Mouse (Mus musculus) brown adipose tissue, adult 24 weeks (tissue): Measurements from ENCODE around the gene Kifc1. TPM values are rescaled to one million over a fixed set of nuclear protein-coding genes. Genes with fewer than 3 reads are reported as not detected.
A peak's percentile ranks its signal among the peaks of the same experiment; 100 is the strongest.

Source experiments
- H3K27ac ChIP-seq: fragments of 200-500 bp; replicated peaks from 2 replicates; pipeline ENCODE4 v1.5.1; 2012; ENCODE audit warnings: low read depth, mild to moderate bottlenecking, low read length
- H3K4me1 ChIP-seq: fragments of 200-500 bp; 2 replicates; pipeline ENCODE4 v1.6.1; 2012; ENCODE audit warnings: low read length, mixed read lengths; ENCODE audit not compliant: control insufficient read depth, insufficient read depth, insufficient read length
- H3K4me3 ChIP-seq: fragments of 200-500 bp; 2 replicates; pipeline ENCODE4 v1.5.1; 2012; ENCODE audit warnings: low read depth, mild to moderate bottlenecking, low read length, moderate library complexity; ENCODE audit not compliant: insufficient read depth
- polyA plus RNA-seq: library from polyadenylated mRNA; stranded (reverse); fragments of >200 nt; gene quantifications from 2 replicates; pipeline ENCODE4 v1.2.4, GENCODE M21; 2012; ENCODE audit not compliant: missing spikeins, insufficient read depth, insufficient read length

Gene Kifc1
- not detected in 2 replicates for polyA plus RNA-seq

DNA sequence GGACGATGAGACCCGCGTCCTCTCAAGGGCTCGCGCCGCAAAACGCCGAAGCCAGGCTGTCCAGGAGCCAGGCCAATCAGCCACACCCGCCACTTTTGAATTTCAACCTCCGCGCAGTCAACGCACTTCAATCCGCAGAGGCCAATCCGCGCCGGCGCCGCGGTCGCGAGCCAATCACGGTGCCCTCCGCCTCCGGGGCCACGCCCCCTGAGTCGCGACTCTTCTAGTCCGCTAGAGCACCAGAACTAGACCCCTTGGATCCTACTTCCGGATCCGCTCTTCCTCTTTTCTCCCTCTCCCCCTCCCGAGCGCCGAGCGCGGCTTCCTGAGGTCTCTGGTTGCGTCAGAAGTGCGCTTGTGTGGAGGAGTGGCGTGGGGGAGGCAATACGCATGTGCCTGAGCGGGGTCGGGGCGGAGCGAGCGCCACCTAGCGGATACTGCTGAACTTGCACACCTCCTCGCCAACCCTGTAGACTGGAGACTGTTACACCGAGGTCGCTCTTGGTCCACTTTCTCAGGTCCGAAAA, at the start of gene Kifc1:
TSS of gene Kifc1 (minus strand) at position 129 of the 527 bp plus-strand sequence.
- no peaks in the 10 kb centered on the region for H3K4me1 ChIP-seq
- H3K4me3 ChIP-seq: peak within 1 kb of the TSS; percentile 67
- H3K27ac ChIP-seq: no peak within 1 kb of the TSS

DNA sequence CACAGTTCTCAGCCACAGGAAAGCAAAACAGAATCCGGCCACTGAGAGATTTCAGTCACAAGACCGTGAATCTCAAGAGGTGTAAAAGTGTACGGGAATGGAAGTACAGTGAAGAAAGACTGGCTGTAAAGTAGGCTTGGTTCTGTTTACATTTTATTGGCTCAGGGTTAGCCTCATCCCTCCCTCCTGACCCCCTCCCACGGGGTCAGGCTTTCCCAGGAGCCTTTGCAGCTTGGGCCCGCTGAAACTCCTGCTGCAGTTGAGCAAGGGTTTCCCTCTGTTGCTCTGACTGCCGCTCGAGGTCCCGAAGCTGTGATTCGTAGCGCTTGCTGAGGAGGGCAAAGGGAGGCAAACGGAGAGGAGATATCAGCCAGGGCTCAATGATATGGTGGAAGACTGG, 48.3 kb upstream of the Kifc1 start:
- Histone ChIP-seq H3K4me3 (peak overlapping the region; percentile 97; the same call in 1 of the 2 replicates), H3K4me1 (peaks cover 7% of the 10 kb centered on the region), H3K27ac (no peak overlapping the region)

DNA sequence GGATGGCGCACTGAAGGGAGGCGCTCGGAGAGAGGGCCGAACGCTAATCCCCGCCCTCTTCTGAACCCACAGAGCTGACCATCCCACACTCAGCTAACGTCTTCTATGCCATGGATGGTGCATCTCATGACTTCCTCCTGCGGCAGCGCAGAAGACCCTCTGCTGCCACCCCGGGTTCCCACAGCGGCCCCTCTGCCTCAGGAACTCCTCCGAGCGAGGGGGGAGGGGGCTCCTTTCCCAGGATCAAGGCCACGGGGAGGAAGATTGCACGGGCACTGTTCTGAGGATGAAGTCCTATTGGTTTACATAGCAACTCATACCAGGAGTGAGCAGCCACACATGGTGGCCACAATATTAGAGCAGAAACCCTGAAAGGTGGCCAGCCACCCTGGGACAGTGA, 46.5 kb upstream of the Kifc1 start:
- Histone ChIP-seq H3K4me1 (peaks cover 11% of the 10 kb centered on the region), H3K27ac (no peak overlapping the region), H3K4me3 (no peak overlapping the region)

DNA sequence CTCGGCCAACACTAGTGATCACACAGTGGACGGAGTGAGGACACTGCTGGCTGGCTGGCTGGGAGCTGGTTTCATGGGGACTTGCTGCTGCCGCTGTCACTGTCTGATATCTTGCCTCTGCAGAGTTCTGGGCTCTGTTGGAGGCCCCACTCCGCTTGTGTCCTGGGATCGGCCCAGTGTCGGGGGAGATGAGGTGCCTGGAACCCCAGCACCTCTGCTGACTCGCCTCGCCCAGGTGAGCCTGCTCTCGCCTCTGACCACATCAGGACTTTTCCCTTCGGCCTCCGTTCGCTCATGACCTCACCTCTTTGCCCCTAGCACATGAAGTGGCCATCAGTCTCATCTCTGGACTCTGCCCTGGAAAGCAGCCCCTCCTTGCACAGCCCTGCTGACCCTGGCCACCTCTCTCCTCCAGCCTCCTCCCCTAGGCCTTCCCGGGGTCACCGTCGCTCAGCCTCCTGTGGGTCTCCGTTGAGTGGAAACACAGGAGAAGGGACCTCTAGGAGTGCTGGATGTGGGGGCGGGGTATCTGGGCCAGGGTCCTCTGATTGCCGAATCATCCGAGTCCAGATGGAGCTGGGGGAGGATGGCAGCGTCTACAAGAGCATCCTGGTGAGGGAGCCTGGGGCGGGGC, 45.1 kb upstream of the Kifc1 start:
- H3K4me3 ChIP-seq: no peak overlapping the region
- H3K4me1 ChIP-seq: peaks cover 8% of the 10 kb centered on the region; the same call in 1 of the 2 replicates
- H3K27ac ChIP-seq: no peak overlapping the region

DNA sequence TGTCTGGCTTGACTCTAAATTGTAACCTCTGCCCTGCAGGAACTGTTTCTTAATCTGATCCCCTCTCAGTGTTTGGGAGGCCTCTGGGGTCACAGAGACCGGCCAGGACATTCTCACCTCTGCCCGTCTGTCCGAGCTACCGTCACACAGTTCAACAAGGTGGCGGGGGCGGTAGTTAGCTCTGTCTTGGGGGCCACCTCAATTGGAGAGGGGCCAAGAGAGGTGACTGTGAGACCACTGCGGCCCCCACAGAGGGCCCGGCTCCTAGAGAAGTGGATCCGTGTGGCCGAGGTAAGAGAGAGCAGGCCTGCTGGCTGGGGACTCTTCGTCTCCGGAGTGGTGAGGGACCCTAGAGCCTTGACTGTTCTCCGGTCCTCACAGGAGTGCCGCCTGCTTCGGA, 42.5 kb upstream of the Kifc1 start:
- H3K27ac ChIP-seq: peak overlapping the region; percentile 62
- peak overlapping the region; percentile 31 for H3K4me3 ChIP-seq

DNA sequence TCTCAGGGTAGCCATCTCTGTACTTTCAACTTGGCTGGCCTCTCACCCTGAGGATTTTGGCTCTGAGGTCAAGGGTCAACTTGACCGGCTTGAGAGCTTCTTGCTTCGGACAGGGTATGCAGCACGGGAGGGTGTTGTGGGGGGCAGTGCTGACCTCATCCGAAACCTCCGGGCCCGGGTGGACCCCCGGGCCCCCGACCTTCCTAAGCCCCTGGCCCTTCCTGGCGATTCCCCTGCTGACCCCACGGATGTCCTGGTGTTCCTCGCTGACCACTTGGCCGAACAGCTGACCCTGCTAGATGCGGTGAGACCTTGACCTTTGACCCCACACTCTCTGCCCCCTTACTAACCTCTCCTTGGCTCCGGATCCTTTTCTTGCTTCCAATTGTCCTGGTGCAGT, 42.0 kb upstream of the Kifc1 start:
- 0 out of 2 replicates have a peak overlapping the region, but pooled peaks have one; percentile 11 for H3K4me3 ChIP-seq
- peaks cover 3% of the 10 kb centered on the region; the same call in 1 of the 2 replicates for H3K4me1 ChIP-seq
- peak overlapping the region; percentile 62 for H3K27ac ChIP-seq

More for the DNA sequence above, 42.5 kb upstream of the Kifc1 start:
- peaks cover 3% of the 10 kb centered on the region; the same call in 1 of the 2 replicates for H3K4me1 ChIP-seq

DNA sequence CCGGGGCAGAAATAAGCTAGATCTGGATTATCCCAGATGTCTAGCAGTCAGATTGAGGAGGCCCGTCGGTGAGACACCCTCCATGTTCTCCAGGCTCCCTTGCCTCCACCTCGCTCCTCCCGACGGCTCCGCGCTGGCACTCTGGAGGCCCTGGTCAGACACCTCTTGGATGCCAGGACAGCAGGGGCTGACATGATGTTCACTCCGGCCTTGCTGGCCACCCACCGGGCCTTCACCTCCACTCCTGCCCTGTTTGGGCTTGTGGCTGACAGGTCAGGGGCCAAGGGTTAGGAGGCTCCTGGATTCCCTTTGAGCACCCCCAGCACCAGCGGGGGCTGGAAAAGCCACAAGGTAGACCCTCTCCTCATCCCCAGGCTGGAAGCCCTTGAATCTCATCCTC, 41.5 kb upstream of the Kifc1 start:
- H3K4me1 ChIP-seq: peaks cover 3% of the 10 kb centered on the region; the same call in 1 of the 2 replicates
- 0 out of 2 replicates have a peak overlapping the region, but pooled peaks have one; percentile 3 for H3K4me3 ChIP-seq
- peak overlapping the region; percentile 62; the same call in 1 of the 2 replicates for H3K27ac ChIP-seq

DNA sequence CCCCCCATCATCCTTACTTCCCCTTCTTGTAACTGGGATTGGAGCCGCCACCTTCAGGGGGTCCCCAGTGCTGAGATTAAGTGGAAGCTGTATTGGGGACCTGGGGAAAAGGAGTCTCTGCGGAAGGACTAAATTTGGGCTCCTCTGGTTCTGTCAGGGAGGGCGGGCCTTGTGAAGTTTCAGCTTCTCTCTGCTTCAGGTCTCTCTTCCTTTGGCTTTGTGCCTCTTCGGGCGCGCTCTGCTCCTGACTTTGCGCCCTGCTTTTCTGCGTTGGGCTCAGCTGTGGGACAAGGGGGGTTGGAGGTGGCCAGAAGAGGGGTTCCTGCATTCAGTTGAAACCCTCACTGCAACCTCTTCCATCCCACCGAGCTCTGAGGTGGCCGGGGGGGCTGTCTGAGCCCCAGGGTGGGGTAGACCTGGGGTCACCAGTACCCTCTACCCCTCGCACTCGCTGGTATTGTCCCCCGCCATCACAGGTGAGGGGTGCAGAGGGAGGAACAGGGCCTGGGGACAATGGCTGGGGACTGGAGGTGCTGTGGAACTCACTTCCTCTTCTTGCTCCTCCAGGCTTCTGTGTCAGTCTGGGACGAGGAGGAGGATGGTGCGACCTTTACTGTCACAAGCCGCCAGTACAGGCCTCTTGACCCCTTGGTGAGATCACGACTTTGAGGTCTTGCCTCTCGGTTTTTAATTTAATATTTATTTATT, 40.9 kb upstream of the Kifc1 start:
- H3K27ac ChIP-seq: peak overlapping the region; percentile 36
- H3K4me3 ChIP-seq: peak overlapping the region; percentile 90

DNA sequence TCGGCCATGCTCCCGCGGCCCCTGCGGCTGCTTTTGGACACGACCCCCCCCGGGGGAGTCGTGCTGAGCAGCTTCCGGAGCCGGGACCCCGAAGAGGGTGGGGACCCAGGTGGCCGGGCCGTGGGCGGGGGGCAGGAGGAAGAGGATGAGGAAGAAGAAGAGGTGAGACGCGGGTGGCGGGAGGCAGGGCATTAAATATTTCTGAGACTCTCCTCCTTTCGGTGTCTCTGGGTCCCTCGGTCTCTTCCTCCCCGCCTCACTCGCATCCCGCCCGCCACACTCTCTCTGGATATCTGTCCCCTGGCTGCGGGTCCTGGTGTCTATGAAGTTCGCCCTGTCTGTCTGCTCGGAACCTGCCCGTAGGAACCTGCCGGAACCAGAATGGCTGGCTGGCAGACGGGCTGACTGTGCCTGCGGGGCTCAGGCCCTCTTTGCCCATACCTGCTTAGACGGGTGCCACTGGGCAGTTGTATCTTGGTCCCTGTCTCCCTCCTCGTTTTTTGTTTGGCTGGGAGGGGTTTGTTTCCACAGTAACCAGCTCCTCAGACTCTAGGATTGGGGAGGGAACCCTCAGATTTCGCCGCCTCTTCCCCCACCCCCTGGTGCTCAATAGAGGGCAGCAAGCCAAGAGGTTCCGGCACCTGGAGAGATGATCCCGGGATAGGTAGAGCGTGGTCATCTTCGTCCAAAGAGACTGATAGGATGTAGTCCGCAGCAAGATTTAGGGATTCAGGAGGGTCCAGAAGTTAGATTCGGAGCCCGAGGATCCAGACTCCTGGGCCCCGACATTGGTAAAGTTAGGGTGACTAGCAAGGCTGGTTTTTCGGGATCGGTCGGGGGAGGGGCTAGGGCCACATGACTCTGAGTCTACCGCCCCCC, 40.1 kb upstream of the Kifc1 start:
- Histone ChIP-seq H3K4me3 (peak overlapping the region; percentile 90), H3K4me1 (peaks cover 3% of the 10 kb centered on the region; the same call in 1 of the 2 replicates), H3K27ac (peak overlapping the region; percentile 89)

More for the DNA sequence above, 40.9 kb upstream of the Kifc1 start:
- H3K4me1 ChIP-seq: peaks cover 3% of the 10 kb centered on the region; the same call in 1 of the 2 replicates

DNA sequence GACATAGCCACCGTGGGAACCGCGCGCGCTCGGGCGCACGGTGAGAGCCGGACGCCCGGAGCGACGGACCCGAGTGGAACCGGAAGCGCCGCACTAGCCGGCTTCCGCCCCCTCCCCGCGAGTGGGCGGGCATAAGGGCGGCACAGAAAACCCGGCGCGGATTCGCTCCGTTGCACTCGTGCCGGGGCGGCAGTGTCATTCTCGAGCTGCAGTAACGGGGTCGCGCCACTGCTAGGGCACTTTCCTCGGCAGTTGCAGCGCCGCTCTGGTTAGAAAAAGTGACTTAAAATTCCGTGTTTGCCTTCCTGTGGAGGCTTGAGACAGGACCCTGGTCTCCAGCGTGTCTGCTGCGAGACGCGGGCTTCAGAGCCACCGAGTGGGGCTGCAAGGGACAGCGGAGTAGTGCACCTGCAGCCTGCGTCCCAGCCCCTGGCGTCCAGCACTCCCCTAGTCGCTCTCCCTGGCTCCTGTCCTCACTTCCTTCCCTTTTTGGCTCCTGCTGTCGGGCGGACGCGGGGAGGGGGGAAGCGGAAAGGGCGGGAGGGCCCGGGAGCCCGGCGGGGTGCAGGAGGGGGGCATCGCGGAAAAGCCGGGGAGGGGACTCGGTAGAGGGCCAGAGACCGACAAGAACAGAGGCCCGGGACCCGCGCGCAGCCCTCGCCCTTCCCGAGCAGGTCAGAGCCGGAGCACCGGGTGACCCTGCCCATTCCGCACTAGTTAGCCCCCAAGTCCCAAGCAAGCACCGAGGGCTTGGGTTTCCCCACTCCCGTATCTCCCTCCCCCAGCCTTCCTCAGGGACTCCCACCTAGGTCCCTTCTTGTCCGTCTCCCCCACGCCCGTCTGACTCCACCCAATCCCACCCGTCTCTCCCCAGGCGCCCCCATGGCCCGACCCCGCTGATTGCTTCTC, 39.2 kb upstream of the Kifc1 start, which contains the start of gene Rgl2:
TSS of gene Rgl2 (plus strand) at position 173 of the 909 bp plus-strand sequence.
- Histone ChIP-seq H3K4me1 (peaks cover 3% of the 10 kb centered on the region; the same call in 1 of the 2 replicates), H3K27ac (peak within 1 kb of the TSS; percentile 92), H3K4me3 (peak within 1 kb of the TSS; percentile 90)

DNA sequence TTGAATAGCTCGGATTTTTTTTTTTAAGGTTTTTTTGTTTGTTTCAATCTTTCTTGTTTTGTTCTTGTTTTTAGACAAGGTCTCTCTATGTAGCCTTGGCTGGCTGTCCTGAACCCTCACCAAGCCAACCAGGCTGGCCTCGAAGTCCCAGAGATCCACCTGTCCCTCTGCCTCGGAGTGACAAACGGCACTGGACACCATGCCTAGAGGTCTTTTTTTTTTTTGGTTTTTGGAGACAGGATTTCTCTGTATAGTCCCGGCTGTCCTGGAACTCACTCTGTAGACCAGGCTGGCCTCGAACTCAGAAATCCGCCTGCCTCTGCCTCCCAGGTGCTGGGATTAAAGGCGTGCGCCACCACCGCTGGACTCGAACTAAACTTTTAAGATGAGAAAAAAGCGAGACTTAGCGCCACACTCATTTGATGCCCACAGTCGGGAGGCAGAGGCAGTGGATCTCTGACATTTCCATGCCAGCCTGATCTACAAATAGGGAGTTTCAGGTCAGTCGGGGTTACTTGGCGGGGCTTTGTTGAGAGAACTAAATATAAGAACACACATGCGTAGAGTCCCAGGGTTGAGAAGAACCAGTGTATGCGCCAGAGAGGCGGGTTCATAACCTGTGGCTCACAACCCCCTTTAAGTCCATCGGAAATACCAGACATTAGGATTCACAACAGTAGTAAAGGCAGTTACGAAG, 37.9 kb upstream of the Kifc1 start:
- Histone ChIP-seq H3K27ac (no peak overlapping the region), H3K4me1 (peaks cover 3% of the 10 kb centered on the region; the same call in 1 of the 2 replicates), H3K4me3 (peak overlapping the region; percentile 90)

DNA sequence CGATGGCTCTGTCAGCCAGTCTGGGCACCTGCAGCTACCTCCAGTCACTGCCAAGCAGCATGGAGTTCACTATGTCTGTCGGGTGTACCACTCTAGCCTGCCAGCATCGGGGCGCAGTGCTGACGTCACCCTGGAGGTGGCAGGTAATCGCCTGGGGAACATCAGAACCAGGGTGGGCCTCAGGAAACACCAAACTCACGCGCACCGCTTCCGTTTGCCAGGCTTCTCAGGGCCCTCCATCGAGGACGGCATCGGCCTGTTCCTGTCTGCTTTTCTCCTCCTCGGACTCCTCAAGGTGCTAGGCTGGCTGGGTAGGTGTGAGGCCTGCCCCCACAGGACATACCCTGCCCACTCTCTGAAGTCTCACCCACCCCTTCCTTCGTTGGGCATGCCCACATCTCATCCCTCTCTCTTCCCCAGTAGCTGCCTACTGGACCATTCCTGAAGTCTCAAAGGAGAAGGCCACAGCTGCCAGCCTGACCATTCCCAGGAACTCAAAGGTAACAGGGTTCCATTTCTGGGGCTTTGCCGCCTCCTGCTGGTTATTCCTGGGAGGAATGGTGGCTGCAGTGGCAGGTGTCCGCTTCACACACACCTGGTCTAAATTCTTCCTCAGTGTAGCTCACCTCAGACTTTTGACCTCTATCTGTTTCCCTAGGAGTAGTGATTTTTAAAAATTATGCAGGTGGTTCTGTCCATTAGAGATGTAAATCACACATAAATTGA, 35.9 kb upstream of the Kifc1 start:
- H3K27ac ChIP-seq: no peak overlapping the region
- no peak overlapping the region for H3K4me3 ChIP-seq
- no peaks in the 10 kb centered on the region; the same call in 1 of the 2 replicates for H3K4me1 ChIP-seq
